Mouse (Mus musculus) forebrain, embryonic 15.5 days (tissue): Measurements from ENCODE around the gene Ankrd52. TPM values are rescaled to one million over a fixed set of nuclear protein-coding genes. Genes with fewer than 3 reads are reported as not detected.

Experiments used
- ATAC-seq: fragments of 200-750 bp; cut with Nextera tagmentation; replicated peaks from 2 replicates; pipeline ENCODE4 v1.8.0; 2017; ENCODE audit warnings: mild to moderate bottlenecking, moderate TSS enrichment, moderate library complexity
- H3K27ac ChIP-seq: fragments of 300-500 bp; sonication (generic); replicated peaks from 2 replicates; pipeline ENCODE4 v1.5.1; 2015; ENCODE audit warnings: mild to moderate bottlenecking, inconsistent platforms
- H3K27me3 ChIP-seq: fragments of 300-500 bp; sonication (generic); 2 replicates; pipeline ENCODE4 v1.6.1; 2015; ENCODE audit warnings: inconsistent platforms
- H3K36me3 ChIP-seq: fragments of 300-500 bp; sonication (generic); 2 replicates; pipeline ENCODE4 v1.6.1; 2015; ENCODE audit warnings: mild to moderate bottlenecking, inconsistent platforms
- H3K4me1 ChIP-seq: fragments of 300-500 bp; sonication (generic); 2 replicates; pipeline ENCODE4 v1.6.1; 2015; ENCODE audit warnings: inconsistent platforms
- H3K4me2 ChIP-seq: fragments of 300-500 bp; sonication (generic); replicated peaks from 2 replicates; pipeline ENCODE4 v1.6.1; 2015; ENCODE audit warnings: mild to moderate bottlenecking, inconsistent platforms
- H3K4me3 ChIP-seq: fragments of 300-500 bp; sonication (generic); 2 replicates; pipeline ENCODE4 v1.5.1; 2015; ENCODE audit warnings: mild to moderate bottlenecking, inconsistent platforms
- H3K9ac ChIP-seq: fragments of 300-500 bp; sonication (generic); replicated peaks from 2 replicates; pipeline ENCODE4 v1.6.1; 2015; ENCODE audit warnings: mild to moderate bottlenecking, inconsistent platforms
- H3K9me3 ChIP-seq: fragments of 300-500 bp; sonication (generic); 2 replicates; pipeline ENCODE4 v1.6.1; 2016; ENCODE audit warnings: inconsistent platforms
- WGBS: fragments of 180-500 bp; shearing (Covaris S2); methylation state at CpG from one replicate; pipeline ENCODE4 v1.1.7; 2015; ENCODE audit warnings: mixed read lengths; 5-methylcytosine and 5-hydroxymethylcytosine counted together
- microRNA-seq: library from miRNA; unstranded; fragments of <30 nt; microRNA quantifications from one replicate; pipeline ENCODE4, GENCODE M21; 2016
- polyA plus RNA-seq: library from polyadenylated mRNA; unstranded; fragments of >200 nt; fragmentation: Nextera tagmentation; extraction: Ambion mirVana; gene quantifications from 2 replicates; pipeline ENCODE4 v1.2.1, GENCODE M21; 2015

Gene Ankrd52
- polyA plus RNA-seq, 1 experiment from 2014 or later, result 13.0 TPM

- no peaks in the 10 kb centered on the region for H3K36me3 ChIP-seq
- 84% methylated on average over 3 of the region's 3 CpGs for WGBS
- H3K9ac ChIP-seq, result no peak overlapping the region
- no peak overlapping the region for H3K4me3 ChIP-seq
- H3K27ac ChIP-seq, result no peak overlapping the region
- H3K4me1 ChIP-seq, result no peaks in the 10 kb centered on the region
- H3K9me3 ChIP-seq, result no peaks in the 10 kb centered on the region
- no peak for ATAC-seq
- H3K27me3 ChIP-seq, result no peaks in the 10 kb centered on the region
- H3K4me2 ChIP-seq, result no peak overlapping the region
Measured at GRCm38 (mm10) chr10:128454471-128454870, 77.6 kb downstream of the Ankrd52 start.

GRCm38 (mm10) chr10:128455280-128455679 is 78.4 kb downstream of the Ankrd52 start:
- 6% methylated on average over 6 of the region's 6 CpGs for WGBS

GRCm38 (mm10) chr10:128457676-128458075 is 80.8 kb downstream of the Ankrd52 start:
- 87% methylated on average over 6 of the region's 6 CpGs for WGBS
- H3K36me3 ChIP-seq, result peaks cover 9% of the 10 kb centered on the region
- H3K27me3 ChIP-seq, result no peaks in the 10 kb centered on the region
- no peak for ATAC-seq
- H3K9ac ChIP-seq, result no peak overlapping the region
- H3K4me3 ChIP-seq, result no peak overlapping the region
- peaks cover 17% of the 10 kb centered on the region for H3K4me1 ChIP-seq
- H3K9me3 ChIP-seq, result no peaks in the 10 kb centered on the region
- H3K27ac ChIP-seq, result no peak overlapping the region
- H3K4me2 ChIP-seq, result no peak overlapping the region

More at GRCm38 (mm10) chr10:128455280-128455679, 78.4 kb downstream of the Ankrd52 start:
- Histone ChIP-seq H3K27ac (no peak overlapping the region), H3K4me1 (peaks cover 2% of the 10 kb centered on the region), H3K9me3 (no peaks in the 10 kb centered on the region), H3K27me3 (no peaks in the 10 kb centered on the region), H3K4me2 (peak overlapping the region; percentile 32), H3K36me3 (no peaks in the 10 kb centered on the region), H3K4me3 (peak overlapping the region; percentile 16; the same call in 1 of the 2 replicates), H3K9ac (no peak overlapping the region)
- ATAC-seq, result no peak

Small RNAs within 50 kb of the gene (microRNA-seq; reads per million reads assigned to microRNA genes)
- gene Gm25361, result not detected
- not detected for gene Gm26308
- 0.66 reads per million for gene Mir6914
- gene Mir6915, result 1.3 reads per million
- gene Mir8105, result not detected

Other genes with a start within 250 kb of the Ankrd52 start
- gene Rbms2, start 196.8 kb upstream of the Ankrd52 start, polyA plus RNA-seq, result 7.9 and 9.0 TPM in 2 replicates
- 0.57 and 0.64 TPM in 2 replicates for gene Gls2, start 182.7 kb upstream of the Ankrd52 start, polyA plus RNA-seq
- gene Spryd4, start 165.3 kb upstream of the Ankrd52 start, polyA plus RNA-seq, result 19.1 and 19.8 TPM in 2 replicates
- gene Mip, start 151.3 kb upstream of the Ankrd52 start, polyA plus RNA-seq, result 0.19 TPM in 1 of 2 replicates, not detected in the other
- gene Timeless, start 145.1 kb upstream of the Ankrd52 start, polyA plus RNA-seq, result 32.0 and 35.8 TPM in 2 replicates
- gene Apon, start 123.0 kb upstream of the Ankrd52 start, polyA plus RNA-seq, result 0.19 TPM in 1 of 2 replicates, not detected in the other
- not detected in 2 replicates for gene Apof, start 108.4 kb upstream of the Ankrd52 start, polyA plus RNA-seq
- gene Stat2, start 106.6 kb upstream of the Ankrd52 start, polyA plus RNA-seq, result 17.1 and 21.0 TPM in 2 replicates
- gene Il23a, start 78.4 kb upstream of the Ankrd52 start, polyA plus RNA-seq, result 0.11 TPM in 1 of 2 replicates, not detected in the other
- 27.6 and 30.9 TPM in 2 replicates for gene Pan2, start 73.8 kb upstream of the Ankrd52 start, polyA plus RNA-seq
- 208 and 216 TPM in 2 replicates for gene Cnpy2, start 54.7 kb upstream of the Ankrd52 start, polyA plus RNA-seq
- 233 and 237 TPM in 2 replicates for gene Cs, start 39.4 kb upstream of the Ankrd52 start, polyA plus RNA-seq
- 33.7 and 35.7 TPM in 2 replicates for gene Coq10a, start 8.1 kb upstream of the Ankrd52 start, polyA plus RNA-seq
- gene Slc39a5, start 24.1 kb downstream of the Ankrd52 start, polyA plus RNA-seq, result 0.09 and 0.24 TPM in 2 replicates
- gene Nabp2, start 34.4 kb downstream of the Ankrd52 start, polyA plus RNA-seq, result 137 and 139 TPM in 2 replicates
- gene Rnf41, start 34.5 kb downstream of the Ankrd52 start, polyA plus RNA-seq, result 104 and 110 TPM in 2 replicates
- 201 and 202 TPM in 2 replicates for gene Smarcc2, start 82.1 kb downstream of the Ankrd52 start, polyA plus RNA-seq
- 682 and 697 TPM in 2 replicates for gene Myl6, start 117.0 kb downstream of the Ankrd52 start, polyA plus RNA-seq
- 4.7 and 5.6 TPM in 2 replicates for gene Myl6b, start 121.6 kb downstream of the Ankrd52 start, polyA plus RNA-seq
- 6.8 and 7.6 TPM in 2 replicates for gene Esyt1, start 148.8 kb downstream of the Ankrd52 start, polyA plus RNA-seq
- gene Zc3h10, start 170.7 kb downstream of the Ankrd52 start, polyA plus RNA-seq, result 22.8 and 24.5 TPM in 2 replicates
- gene Rpl41, start 172.2 kb downstream of the Ankrd52 start, polyA plus RNA-seq, result 2,336 and 2,513 TPM in 2 replicates
- 146 and 149 TPM in 2 replicates for gene Pa2g4, start 188.9 kb downstream of the Ankrd52 start, polyA plus RNA-seq
- gene Erbb3, start 212.5 kb downstream of the Ankrd52 start, polyA plus RNA-seq, result 0.42 TPM in 2 replicates
- gene Rps26, start 249.6 kb downstream of the Ankrd52 start, polyA plus RNA-seq, result 441 and 472 TPM in 2 replicates